Mouse (Mus musculus): ENCODE measurements around the gene Mamstr. TPM values are rescaled to one million over a fixed set of nuclear protein-coding genes. Genes with fewer than 3 reads are reported as not detected.
"Not testable (repeated sequence)": the region's sequence is repeated elsewhere in the genome, so short reads cannot be mapped to it uniquely, and the experiment has no call there.

Gene Mamstr
- polyA plus RNA-seq, 1 experiment from 2014 or later: 8.1 TPM

- H3K27ac ChIP-seq (ENCODE audit: low read depth): peak overlapping the region; percentile 36; the same call in 1 of the 2 replicates
- TF ChIP-seq CTCF (IDR thresholded peaks at IDR 0.05; ENCODE audit: low read depth): no peak
- H3K4me1 ChIP-seq (ENCODE audit: insufficient read depth): 0 out of 2 replicates have a peak, but pooled peaks cover 2% of the 10 kb centered on the region
- 23% methylated on average over 17 of the region's 17 CpGs for WGBS
- peak; percentile 63 for ATAC-seq (ENCODE audit: insufficient read depth)
- H3K36me3 ChIP-seq (ENCODE audit: insufficient read depth): no peaks in the 10 kb centered on the region
- peak; percentile 56 for DNase-seq
- no peak overlapping the region for H3K4me3 ChIP-seq (ENCODE audit: low read depth, low read length)
- H3K9ac ChIP-seq: peak overlapping the region; percentile 16; the same call in 1 of the 2 replicates
- peak overlapping the region; percentile 46 for H3K4me2 ChIP-seq
- no peaks in the 10 kb centered on the region for H3K27me3 ChIP-seq (ENCODE audit: insufficient read depth, low read length)
- no peaks in the 10 kb centered on the region for H3K9me3 ChIP-seq (ENCODE audit: low read depth, low read length)
Measured at GRCm38 (mm10) chr7:45654424-45655047, 14.8 kb downstream of the Mamstr start.

- WGBS: 75% methylated on average over 11 of the region's 11 CpGs
- H3K27ac ChIP-seq (ENCODE audit: low read depth): no peak overlapping the region
Measured at GRCm38 (mm10) chr7:45660746-45661478, 21.1 kb downstream of the Mamstr start.

GRCm38 (mm10) chr7:45661702-45662101, 21.9 kb downstream of the Mamstr start:
- H3K27ac ChIP-seq (ENCODE audit: low read depth); H3K4me2 ChIP-seq; H3K36me3 ChIP-seq (ENCODE audit: insufficient read depth); H3K4me3 ChIP-seq (ENCODE audit: low read depth, low read length); DNase-seq; H3K9ac ChIP-seq; H3K4me1 ChIP-seq (ENCODE audit: insufficient read depth); H3K27me3 ChIP-seq (ENCODE audit: insufficient read depth, low read length); ATAC-seq (ENCODE audit: insufficient read depth); H3K9me3 ChIP-seq (ENCODE audit: low read depth, low read length): not testable (repeated sequence)
- WGBS: 83% methylated on average over 6 of the region's 6 CpGs

More at GRCm38 (mm10) chr7:45660746-45661478, 21.1 kb downstream of the Mamstr start:
- no peaks in the 10 kb centered on the region for H3K9me3 ChIP-seq (ENCODE audit: low read depth, low read length)
- ATAC-seq (ENCODE audit: insufficient read depth) (no peak), DNase-seq (no peak)
- H3K9ac ChIP-seq: no peak overlapping the region
- TF ChIP-seq CTCF (IDR thresholded peaks at IDR 0.05; ENCODE audit: low read depth): no peak
- no peak overlapping the region for H3K4me3 ChIP-seq (ENCODE audit: low read depth, low read length)
- no peak overlapping the region for H3K4me2 ChIP-seq
- 0 out of 2 replicates have a peak, but pooled peaks cover 9% of the 10 kb centered on the region for H3K4me1 ChIP-seq (ENCODE audit: insufficient read depth)
- H3K36me3 ChIP-seq (ENCODE audit: insufficient read depth): no peaks in the 10 kb centered on the region
- no peaks in the 10 kb centered on the region for H3K27me3 ChIP-seq (ENCODE audit: insufficient read depth, low read length)

- Histone ChIP-seq H3K27me3 (ENCODE audit: insufficient read depth, low read length) (no peaks in the 10 kb centered on the region), H3K4me2 (peak overlapping the region; percentile 27; the same call in 1 of the 2 replicates), H3K4me3 (ENCODE audit: low read depth, low read length) (no peak overlapping the region), H3K27ac (ENCODE audit: low read depth) (no peak overlapping the region), H3K4me1 (ENCODE audit: insufficient read depth) (0 out of 2 replicates have a peak, but pooled peaks cover 9% of the 10 kb centered on the region), H3K9me3 (ENCODE audit: low read depth, low read length) (no peaks in the 10 kb centered on the region), H3K36me3 (ENCODE audit: insufficient read depth) (no peaks in the 10 kb centered on the region), H3K9ac (no peak overlapping the region; the same call in 1 of the 2 replicates)
- WGBS: 36% methylated on average over 13 of the region's 13 CpGs
- no peak for TF ChIP-seq CTCF (IDR thresholded peaks at IDR 0.05; ENCODE audit: low read depth)
- DNase-seq (peak; percentile 50), ATAC-seq (ENCODE audit: insufficient read depth) (peak; percentile 63; the same call in 1 of the 2 replicates)
Measured at GRCm38 (mm10) chr7:45665303-45666138, 25.7 kb downstream of the Mamstr start.

- WGBS: 65% methylated on average over 7 of the region's 7 CpGs
- H3K9ac ChIP-seq: no peak within 1 kb of the TSS; the same call in 1 of the 2 replicates
Measured at GRCm38 (mm10) chr7:45666161-45666560, 26.4 kb downstream of the Mamstr start, which contains the start of gene Fut2. Gene Fut2, minus strand, starts transcription at chr7:45666394.

GRCm38 (mm10) chr7:45667761-45668160, 28.0 kb downstream of the Mamstr start:
- no peak overlapping the region for H3K4me2 ChIP-seq
- H3K9ac ChIP-seq: no peak overlapping the region
- DNase-seq (no peak), ATAC-seq (ENCODE audit: insufficient read depth) (no peak)
- WGBS: 68% methylated on average over 14 of the region's 14 CpGs
- H3K4me1 ChIP-seq (ENCODE audit: insufficient read depth): 0 out of 2 replicates have a peak, but pooled peaks cover 9% of the 10 kb centered on the region
- no peaks in the 10 kb centered on the region for H3K9me3 ChIP-seq (ENCODE audit: low read depth, low read length)
- H3K27ac ChIP-seq (ENCODE audit: low read depth): no peak overlapping the region
- H3K4me3 ChIP-seq (ENCODE audit: low read depth, low read length): no peak overlapping the region
- H3K27me3 ChIP-seq (ENCODE audit: insufficient read depth, low read length): no peaks in the 10 kb centered on the region
- no peaks in the 10 kb centered on the region for H3K36me3 ChIP-seq (ENCODE audit: insufficient read depth)
- no peak for TF ChIP-seq CTCF (IDR thresholded peaks at IDR 0.05; ENCODE audit: low read depth)

More at GRCm38 (mm10) chr7:45666161-45666560, 26.4 kb downstream of the Mamstr start, which contains the start of gene Fut2:
- peak within 1 kb of the TSS; percentile 27; the same call in 1 of the 2 replicates for H3K4me2 ChIP-seq
- no peak for TF ChIP-seq CTCF (IDR thresholded peaks at IDR 0.05; ENCODE audit: low read depth)
- no peaks in the 10 kb centered on the region for H3K36me3 ChIP-seq (ENCODE audit: insufficient read depth)
- no peaks in the 10 kb centered on the region for H3K9me3 ChIP-seq (ENCODE audit: low read depth, low read length)
- no peak within 1 kb of the TSS for H3K27ac ChIP-seq (ENCODE audit: low read depth)
- ATAC-seq (ENCODE audit: insufficient read depth) (no peak), DNase-seq (no peak)
- H3K27me3 ChIP-seq (ENCODE audit: insufficient read depth, low read length): no peaks in the 10 kb centered on the region
- H3K4me1 ChIP-seq (ENCODE audit: insufficient read depth): 0 out of 2 replicates have a peak, but pooled peaks cover 9% of the 10 kb centered on the region
- no peak within 1 kb of the TSS for H3K4me3 ChIP-seq (ENCODE audit: low read depth, low read length)

Data from lung, embryonic 14.5 days (tissue).